Mouse (Mus musculus) embryonic facial prominence, embryonic 13.5 days (tissue): ENCODE measurements around the gene Cyp17a1. TPM values are rescaled to one million over a fixed set of nuclear protein-coding genes. Genes with fewer than 3 reads are reported as not detected.

ENCODE experiments used
- ATAC-seq: fragments of 200-750 bp; cut with Nextera tagmentation; 2 replicates; pipeline ENCODE4 v1.8.0; 2017; ENCODE audit warnings: low read depth; ENCODE audit not compliant: insufficient number of reproducible peaks, insufficient read depth, low FRiP score, low TSS enrichment
- H3K27ac ChIP-seq: fragments of 300-500 bp; sonication (generic); 2 replicates; pipeline ENCODE4 v1.5.1; 2015; ENCODE audit warnings: moderate library complexity, mild to moderate bottlenecking, inconsistent platforms
- H3K27me3 ChIP-seq: fragments of 300-500 bp; sonication (generic); 2 replicates; pipeline ENCODE4 v1.6.1; 2015; ENCODE audit warnings: mild to moderate bottlenecking, inconsistent platforms
- H3K36me3 ChIP-seq: fragments of 300-500 bp; sonication (generic); 2 replicates; pipeline ENCODE4 v1.6.1; 2015; ENCODE audit warnings: mild to moderate bottlenecking, inconsistent platforms
- H3K4me1 ChIP-seq: fragments of 300-500 bp; sonication (generic); 2 replicates; pipeline ENCODE4 v1.6.1; 2015; ENCODE audit warnings: inconsistent platforms
- H3K4me2 ChIP-seq: fragments of 300-500 bp; sonication (generic); 2 replicates; pipeline ENCODE4 v1.6.1; 2015; ENCODE audit warnings: moderate library complexity, mild to moderate bottlenecking, inconsistent platforms
- H3K4me3 ChIP-seq: fragments of 300-500 bp; sonication (generic); 2 replicates; pipeline ENCODE4 v1.5.1; 2015; ENCODE audit warnings: mild to moderate bottlenecking, inconsistent platforms
- H3K9ac ChIP-seq: fragments of 300-500 bp; sonication (generic); 2 replicates; pipeline ENCODE4 v1.6.1; 2015; ENCODE audit warnings: mild to moderate bottlenecking, inconsistent platforms
- H3K9me3 ChIP-seq: fragments of 300-500 bp; sonication (generic); 2 replicates; pipeline ENCODE4 v1.6.1; 2016; ENCODE audit warnings: inconsistent platforms
- WGBS: fragments of 180-500 bp; shearing (Covaris S2); methylation state at CpG from one replicate; pipeline ENCODE4 v1.1.7; 2015; ENCODE audit warnings: mixed read lengths; 5-methylcytosine and 5-hydroxymethylcytosine counted together
- polyA plus RNA-seq: library from polyadenylated mRNA; unstranded; fragments of >200 nt; fragmentation: Nextera tagmentation; extraction: Ambion mirVana; gene quantifications from 2 replicates; pipeline ENCODE4 v1.2.1, GENCODE M21; 2015

Gene Cyp17a1
- polyA plus RNA-seq, 1 experiment from 2014 or later = not detected

- ATAC-seq = no peak
- H3K4me1 ChIP-seq = peaks cover 85% of the 10 kb centered on the region
- H3K36me3 ChIP-seq = peaks cover 14% of the 10 kb centered on the region; the same call in 1 of the 2 replicates
- H3K27me3 ChIP-seq = no peaks in the 10 kb centered on the region
- no peak overlapping the region for H3K9ac ChIP-seq
- no peak overlapping the region for H3K4me2 ChIP-seq
- WGBS = 83% methylated on average over 8 of the region's 8 CpGs
- H3K9me3 ChIP-seq = no peaks in the 10 kb centered on the region
- no peak overlapping the region for H3K4me3 ChIP-seq
- H3K27ac ChIP-seq = 0 out of 2 replicates have a peak overlapping the region, but pooled peaks have one; percentile 86
Observed at GRCm38 (mm10) chr19:46640780-46641179, 32.2 kb downstream of the Cyp17a1 start.

DNA sequence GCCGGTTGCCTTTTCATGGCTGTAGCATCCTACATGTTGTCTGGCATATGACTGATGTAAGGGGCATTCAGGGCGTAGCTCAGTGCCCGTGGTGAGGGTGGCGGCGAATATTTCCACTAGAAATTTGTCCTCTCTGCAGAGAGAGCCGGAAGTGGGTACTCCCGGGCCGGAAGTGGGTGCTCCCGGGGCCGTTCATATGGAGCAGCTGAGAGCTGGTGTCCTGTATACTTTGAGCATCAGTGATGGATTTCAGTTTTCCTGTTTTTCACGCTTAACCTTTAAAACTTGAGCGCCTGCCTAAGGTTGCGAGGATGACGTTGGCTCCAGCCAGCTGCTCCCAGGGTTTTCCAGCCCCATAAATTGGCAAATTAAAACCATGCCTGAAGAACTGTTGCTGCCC, 33.5 kb downstream of the Cyp17a1 start:
- 52% methylated on average over 14 of the region's 14 CpGs for WGBS
- H3K9me3 ChIP-seq = no peaks in the 10 kb centered on the region
- peak overlapping the region; percentile 87 for H3K27ac ChIP-seq
- H3K4me2 ChIP-seq = 0 out of 2 replicates have a peak overlapping the region, but pooled peaks have one; percentile 2
- peaks cover 78% of the 10 kb centered on the region for H3K4me1 ChIP-seq
- peaks cover 14% of the 10 kb centered on the region; the same call in 1 of the 2 replicates for H3K36me3 ChIP-seq
- no peak overlapping the region for H3K9ac ChIP-seq
- H3K4me3 ChIP-seq = no peak overlapping the region
- no peaks in the 10 kb centered on the region for H3K27me3 ChIP-seq
- no peak for ATAC-seq

DNA sequence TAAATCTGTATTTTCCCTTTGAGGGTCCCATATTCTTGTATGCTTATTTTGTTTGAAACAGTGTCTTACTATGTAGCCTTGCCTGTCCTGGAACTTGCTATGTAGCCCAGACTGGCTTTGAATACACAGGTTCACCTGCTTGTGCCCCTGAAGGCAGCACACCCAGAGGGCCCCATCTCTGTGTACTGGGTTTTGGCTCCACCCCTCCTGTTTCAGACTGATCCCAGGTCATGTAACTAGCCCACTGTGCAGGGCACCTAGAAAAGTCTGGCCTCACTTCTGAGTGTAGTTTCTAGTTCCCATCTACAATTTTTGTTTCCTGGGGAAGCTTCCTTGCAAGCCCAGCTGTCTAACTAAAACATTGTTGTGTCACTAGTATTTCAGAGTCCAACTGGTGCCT, 33.9 kb downstream of the Cyp17a1 start:
- H3K27me3 ChIP-seq = no peaks in the 10 kb centered on the region
- no peak overlapping the region for H3K9ac ChIP-seq
- H3K4me1 ChIP-seq = peaks cover 74% of the 10 kb centered on the region
- no peak for ATAC-seq
- peaks cover 14% of the 10 kb centered on the region; the same call in 1 of the 2 replicates for H3K36me3 ChIP-seq
- peak overlapping the region; percentile 87 for H3K27ac ChIP-seq
- no peaks in the 10 kb centered on the region for H3K9me3 ChIP-seq
- H3K4me3 ChIP-seq = no peak overlapping the region
- no peak overlapping the region for H3K4me2 ChIP-seq

DNA sequence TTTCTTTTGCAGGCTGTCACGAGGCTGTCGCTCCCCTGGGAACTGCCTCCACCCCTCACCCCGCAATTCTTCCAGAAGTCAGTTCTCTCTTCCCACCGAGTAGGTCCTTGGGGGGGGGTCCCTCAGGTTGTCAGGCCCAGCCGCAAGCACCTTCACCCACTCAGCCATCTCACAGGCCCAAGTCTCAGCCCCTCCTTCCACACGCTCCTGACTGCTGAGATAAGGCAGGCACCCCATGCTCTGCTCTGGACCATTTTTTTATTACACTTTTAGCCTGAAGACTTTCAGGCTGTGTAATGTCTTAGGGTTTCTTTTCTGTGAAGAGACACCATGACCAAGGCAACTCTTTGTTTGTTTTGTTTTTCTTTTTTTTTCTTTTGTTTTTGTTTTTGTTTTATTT, 35.4 kb downstream of the Cyp17a1 start:
- H3K4me2 ChIP-seq = no peak overlapping the region
- no peak overlapping the region for H3K4me3 ChIP-seq
- no peaks in the 10 kb centered on the region for H3K27me3 ChIP-seq
- ATAC-seq = no peak
- H3K27ac ChIP-seq = no peak overlapping the region; the same call in 1 of the 2 replicates
- no peaks in the 10 kb centered on the region for H3K9me3 ChIP-seq
- 70% methylated on average over 6 of the region's 6 CpGs for WGBS
- no peak overlapping the region for H3K9ac ChIP-seq
- H3K4me1 ChIP-seq = peaks cover 59% of the 10 kb centered on the region
- peaks cover 16% of the 10 kb centered on the region for H3K36me3 ChIP-seq

- Histone ChIP-seq H3K27ac (no peak overlapping the region), H3K9me3 (no peaks in the 10 kb centered on the region)
- WGBS = 58% methylated on average over 9 of the region's 9 CpGs
Observed at GRCm38 (mm10) chr19:46635766-46636165, 37.2 kb downstream of the Cyp17a1 start.

DNA sequence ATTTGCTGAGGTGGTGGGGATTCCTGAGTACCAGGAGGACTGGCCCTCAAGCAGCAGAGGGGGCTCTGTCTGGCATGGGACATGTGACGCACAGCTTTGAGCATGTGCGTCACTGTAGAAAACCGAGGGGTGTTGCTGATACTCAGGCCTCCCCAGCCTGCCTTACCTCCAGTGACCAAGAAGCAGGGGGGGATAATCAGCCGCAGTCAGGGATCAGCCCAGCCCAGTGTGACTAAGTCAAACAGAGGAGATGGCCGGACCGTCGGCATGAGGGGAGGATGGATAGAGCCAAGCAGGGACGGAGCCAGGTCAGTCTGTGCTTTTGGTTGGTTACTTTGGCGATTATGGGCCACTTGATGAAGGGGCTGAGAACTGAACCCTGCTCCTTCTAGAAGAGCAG, 41.3 kb downstream of the Cyp17a1 start:
- Histone ChIP-seq H3K4me2 (no peak overlapping the region), H3K9me3 (no peaks in the 10 kb centered on the region), H3K36me3 (peaks cover 12% of the 10 kb centered on the region), H3K9ac (no peak overlapping the region), H3K27ac (no peak overlapping the region), H3K4me1 (peaks cover 30% of the 10 kb centered on the region), H3K27me3 (no peaks in the 10 kb centered on the region), H3K4me3 (no peak overlapping the region)
- 91% methylated on average over 9 of the region's 9 CpGs for WGBS
- ATAC-seq = no peak

More at GRCm38 (mm10) chr19:46635766-46636165, 37.2 kb downstream of the Cyp17a1 start:
- H3K9ac ChIP-seq = no peak overlapping the region
- no peak overlapping the region for H3K4me2 ChIP-seq
- peaks cover 16% of the 10 kb centered on the region for H3K36me3 ChIP-seq
- no peak for ATAC-seq
- H3K4me1 ChIP-seq = peaks cover 44% of the 10 kb centered on the region
- H3K4me3 ChIP-seq = no peak overlapping the region
- H3K27me3 ChIP-seq = no peaks in the 10 kb centered on the region

GRCm38 (mm10) chr19:46629807-46630206, 43.2 kb downstream of the Cyp17a1 start:
- Histone ChIP-seq H3K4me1 (peaks cover 28% of the 10 kb centered on the region), H3K9me3 (no peaks in the 10 kb centered on the region), H3K27ac (peak overlapping the region; percentile 45), H3K27me3 (no peaks in the 10 kb centered on the region), H3K36me3 (peaks cover 23% of the 10 kb centered on the region), H3K4me3 (no peak overlapping the region), H3K4me2 (no peak overlapping the region), H3K9ac (0 out of 2 replicates have a peak overlapping the region, but pooled peaks have one; percentile 27)
- ATAC-seq = no peak
- WGBS = 83% methylated on average over 9 of the region's 9 CpGs

GRCm38 (mm10) chr19:46628403-46628802, 44.6 kb downstream of the Cyp17a1 start:
- no peak for ATAC-seq

DNA sequence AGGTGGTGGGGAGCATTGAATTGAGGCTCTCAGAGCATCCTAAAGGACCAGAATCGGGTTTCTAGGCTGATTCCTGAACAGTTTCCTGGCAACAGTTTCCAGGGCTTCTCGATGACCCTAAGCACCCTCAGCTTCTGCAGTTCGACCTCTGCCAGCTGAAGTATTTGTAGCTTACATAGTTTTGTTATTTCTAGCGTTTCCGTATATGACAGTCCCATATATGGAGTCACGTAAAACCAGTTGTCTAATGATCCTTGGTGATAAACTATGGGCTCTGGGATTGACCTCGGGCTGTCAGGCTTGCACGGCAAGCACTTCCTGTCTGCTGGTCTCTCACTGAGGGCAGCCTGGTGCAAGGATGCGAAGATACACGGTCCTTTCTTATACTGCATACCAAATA, 47.5 kb downstream of the Cyp17a1 start:
- no peaks in the 10 kb centered on the region for H3K27me3 ChIP-seq
- H3K9ac ChIP-seq = no peak overlapping the region
- H3K4me3 ChIP-seq = no peak overlapping the region
- 62% methylated on average over 10 of the region's 10 CpGs for WGBS
- H3K36me3 ChIP-seq = peaks cover 20% of the 10 kb centered on the region
- H3K4me1 ChIP-seq = peaks cover 64% of the 10 kb centered on the region
- no peak for ATAC-seq
- no peak overlapping the region for H3K4me2 ChIP-seq
- H3K27ac ChIP-seq = no peak overlapping the region; the same call in 1 of the 2 replicates
- no peaks in the 10 kb centered on the region for H3K9me3 ChIP-seq

More at GRCm38 (mm10) chr19:46628403-46628802, 44.6 kb downstream of the Cyp17a1 start:
- peaks cover 41% of the 10 kb centered on the region for H3K4me1 ChIP-seq
- H3K4me3 ChIP-seq = no peak overlapping the region
- H3K9ac ChIP-seq = no peak overlapping the region
- no peaks in the 10 kb centered on the region for H3K27me3 ChIP-seq
- peaks cover 25% of the 10 kb centered on the region for H3K36me3 ChIP-seq
- H3K9me3 ChIP-seq = no peaks in the 10 kb centered on the region
- no peak overlapping the region for H3K4me2 ChIP-seq
- H3K27ac ChIP-seq = no peak overlapping the region
- 88% methylated on average over 10 of the region's 10 CpGs for WGBS

DNA sequence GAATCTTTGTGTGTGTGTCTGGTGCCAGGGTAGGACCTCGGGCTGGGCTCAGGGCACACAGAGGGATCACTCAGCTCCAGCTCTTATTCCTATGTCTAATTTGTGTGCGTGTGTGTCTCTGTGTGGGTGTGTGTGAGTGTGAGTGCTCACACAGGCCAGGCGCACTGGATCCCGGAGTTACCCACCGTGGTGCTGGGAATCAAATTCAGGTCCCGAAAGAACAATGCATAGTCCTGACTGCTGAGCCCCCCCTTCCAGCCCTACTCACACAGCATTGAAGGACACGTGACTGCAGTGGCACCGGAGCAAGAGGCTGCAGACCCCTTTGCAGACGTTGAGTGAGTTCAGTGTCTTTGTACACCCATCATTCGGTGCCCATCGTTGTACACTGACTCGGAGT, 48.0 kb downstream of the Cyp17a1 start:
- Histone ChIP-seq H3K36me3 (peaks cover 20% of the 10 kb centered on the region), H3K27me3 (no peaks in the 10 kb centered on the region), H3K4me3 (no peak overlapping the region), H3K9me3 (no peaks in the 10 kb centered on the region), H3K4me2 (0 out of 2 replicates have a peak overlapping the region, but pooled peaks have one; percentile 57), H3K27ac (peak overlapping the region; percentile 83; the same call in 1 of the 2 replicates), H3K4me1 (peaks cover 64% of the 10 kb centered on the region), H3K9ac (no peak overlapping the region)
- ATAC-seq = no peak
- WGBS = 94% methylated on average over 12 of the region's 12 CpGs

DNA sequence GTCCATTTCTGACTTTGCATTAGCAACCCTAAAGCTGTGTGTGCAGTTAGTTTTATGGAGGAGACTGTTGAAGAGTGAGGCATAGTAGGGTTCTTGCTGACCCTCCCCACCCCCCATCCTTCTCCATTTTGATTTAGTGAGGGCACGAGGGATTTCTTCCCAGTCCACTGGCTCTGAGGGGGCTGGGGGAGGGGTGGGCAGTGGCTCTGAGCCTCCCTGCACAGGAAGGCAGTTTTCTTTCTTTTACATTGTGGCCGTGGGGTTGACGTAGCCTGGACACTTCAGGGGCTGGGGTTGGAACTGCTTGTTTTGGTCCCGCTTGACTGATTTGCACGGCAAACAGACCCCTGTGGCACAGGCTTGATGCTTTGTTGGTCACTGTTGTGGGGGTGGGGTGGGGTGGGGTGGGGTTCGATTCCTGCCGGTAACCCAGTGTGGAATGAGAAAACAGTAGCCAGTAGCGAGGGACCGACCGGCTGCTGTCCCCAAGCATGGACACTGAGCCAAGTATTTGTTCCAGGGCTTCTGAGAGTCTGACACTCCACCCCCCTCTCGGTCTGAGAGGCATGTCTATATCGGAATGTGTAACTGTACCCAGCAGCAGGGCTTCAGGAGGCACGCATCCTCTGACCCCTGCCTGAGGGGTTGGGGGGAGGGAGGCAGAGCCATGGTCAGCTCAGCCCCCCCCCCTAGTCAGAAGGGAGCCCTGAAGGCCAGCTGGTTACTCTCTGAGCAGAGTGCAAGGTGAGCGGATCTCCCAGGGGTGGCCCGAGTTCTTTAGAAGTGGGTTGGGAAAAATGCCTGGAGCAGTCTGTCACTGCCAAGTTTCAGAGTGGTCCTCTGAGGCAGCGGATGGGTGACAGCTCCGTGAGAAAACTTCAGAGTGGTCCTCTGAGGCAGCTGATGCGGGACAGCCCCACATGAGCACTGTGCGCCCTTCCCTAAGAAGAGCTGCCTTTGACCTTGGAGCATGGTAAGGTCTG, 48.9 kb downstream of the Cyp17a1 start:
- no peaks in the 10 kb centered on the region for H3K27me3 ChIP-seq
- H3K4me1 ChIP-seq = peaks cover 68% of the 10 kb centered on the region
- H3K27ac ChIP-seq = peak overlapping the region; percentile 83
- WGBS = 18% methylated on average over 19 of the region's 19 CpGs
- peak overlapping the region; percentile 57 for H3K4me2 ChIP-seq
- no peaks in the 10 kb centered on the region for H3K9me3 ChIP-seq
- no peak for ATAC-seq
- H3K36me3 ChIP-seq = peaks cover 20% of the 10 kb centered on the region
- H3K4me3 ChIP-seq = peak overlapping the region; percentile 29
- peak overlapping the region; percentile 59 for H3K9ac ChIP-seq
